Comparison of ENCODE assay signal across 24 mouse cellular contexts in genomic region chr14:117013554-117014117, GRCm38 (mm10).
DNase-seq lines count a peak whose midpoint lies in the region; ATAC-seq and TF ChIP-seq lines count a peak whose summit lies in the region.
"Had no signal": no experiment of that assay in that cellular context is flagged by ENCODE, and none has a peak within 500 bp of the region (broad histone marks: within the 10 kb centered on the region; RNA-seq: fewer than 3 reads in every experiment).

No protein-coding gene starts in this region.

- H3K27ac ChIP-seq in forebrain, embryonic 10.5 days = peak overlapping the region; percentile 63; the same call in 1 of the 2 replicates
- H3K27ac ChIP-seq in forebrain, postnatal 0 days (ENCODE audit: low read depth, low read length) = no peak overlapping the region
- no peak overlapping the region for H3K27ac ChIP-seq in kidney, embryonic 16.5 days (ENCODE audit: low read length)
- peak overlapping the region; percentile 6; the same call in 1 of the 2 replicates for H3K27ac ChIP-seq in forebrain, embryonic 13.5 days
- H3K27ac ChIP-seq in limb, embryonic 10.5 days = peak overlapping the region; percentile 30; the same call in 1 of the 2 replicates
- H3K27ac ChIP-seq: hindbrain, embryonic 10.5 days; limb, embryonic 12.5 days; liver, embryonic 12.5 days; midbrain, embryonic 12.5 days had no signal

- H3K4me3 ChIP-seq in forebrain, embryonic 10.5 days = no peak overlapping the region
- H3K4me3 ChIP-seq in forebrain, postnatal 0 days (ENCODE audit: low read depth, low read length) = no peak overlapping the region
- no peak overlapping the region for H3K4me3 ChIP-seq in kidney, embryonic 16.5 days (ENCODE audit: low read length)
- H3K4me3 ChIP-seq in forebrain, embryonic 13.5 days = no peak overlapping the region
- no peak overlapping the region for H3K4me3 ChIP-seq in limb, embryonic 10.5 days
- H3K4me3 ChIP-seq: erythroblast, embryonic 14.5 days; hindbrain, embryonic 10.5 days; limb, embryonic 12.5 days; liver, embryonic 12.5 days; midbrain, embryonic 12.5 days; myocyte had no signal

- H3K9me3 ChIP-seq in forebrain, embryonic 10.5 days = no peaks in the 10 kb centered on the region
- no peaks in the 10 kb centered on the region for H3K9me3 ChIP-seq in forebrain, postnatal 0 days (ENCODE audit: low read length)
- no peaks in the 10 kb centered on the region for H3K9me3 ChIP-seq in kidney, embryonic 16.5 days (ENCODE audit: low read length)
- H3K9me3 ChIP-seq in forebrain, embryonic 13.5 days (replicated peaks) = no peaks in the 10 kb centered on the region
- no peaks in the 10 kb centered on the region for H3K9me3 ChIP-seq in limb, embryonic 10.5 days (replicated peaks)
- H3K9me3 ChIP-seq: hindbrain, embryonic 10.5 days; limb, embryonic 12.5 days; liver, embryonic 12.5 days; midbrain, embryonic 12.5 days had no signal

- no peak for DNase-seq in forebrain, embryonic 10.5 days (ENCODE audit: extremely low spot score, low spot score)
- DNase-seq in forebrain, postnatal 0 days = no peak
- DNase-seq in kidney, postnatal 14 days = no peak
- DNase-seq in limb, embryonic 10.5 days (ENCODE audit: low spot score) = no peak
- DNase-seq in left cerebral cortex, postnatal 25 days (ENCODE audit: low spot score in 2 of 2) = no peak
- DNase-seq: adrenal gland, postnatal 10 days; cerebellum, adult 11 months; cerebellum, adult 9-10 months; heart, postnatal 14 days; kidney, adult 2 months; liver, postnatal 0 days; lung, postnatal 36 days; retina, postnatal 1 day; right cerebral cortex, postnatal 14 days; thymus, postnatal 4 days had no signal

- intact Hi-C loops in left cerebral cortex, postnatal 25 days (cut with DNase I) = no loop called here

- no peaks in the 10 kb centered on the region; the same call in 1 of the 2 replicates for H3K36me3 ChIP-seq in forebrain, embryonic 10.5 days (replicated peaks)
- no peaks in the 10 kb centered on the region for H3K36me3 ChIP-seq in forebrain, postnatal 0 days (ENCODE audit: insufficient read depth)
- no peaks in the 10 kb centered on the region for H3K36me3 ChIP-seq in kidney, embryonic 16.5 days (ENCODE audit: insufficient read depth, low read length)
- H3K36me3 ChIP-seq in forebrain, embryonic 13.5 days (ENCODE audit: poor library complexity, severe bottlenecking) = no peaks in the 10 kb centered on the region
- H3K36me3 ChIP-seq in limb, embryonic 10.5 days = no peaks in the 10 kb centered on the region
- H3K36me3 ChIP-seq: G1E; hindbrain, embryonic 10.5 days; limb, embryonic 12.5 days; liver, embryonic 12.5 days; midbrain, embryonic 12.5 days had no signal

- peaks cover 73% of the 10 kb centered on the region for H3K4me1 ChIP-seq in forebrain, embryonic 10.5 days
- H3K4me1 ChIP-seq in forebrain, postnatal 0 days (ENCODE audit: insufficient read depth) = no peaks in the 10 kb centered on the region
- no peaks in the 10 kb centered on the region for H3K4me1 ChIP-seq in kidney, embryonic 16.5 days (ENCODE audit: insufficient read depth, low read length)
- H3K4me1 ChIP-seq in forebrain, embryonic 13.5 days = peaks cover 24% of the 10 kb centered on the region
- H3K4me1 ChIP-seq in limb, embryonic 10.5 days = peaks cover 70% of the 10 kb centered on the region
- H3K4me1 ChIP-seq: liver, embryonic 12.5 days had no signal

- H3K4me2 ChIP-seq in forebrain, postnatal 0 days (ENCODE audit: low read depth) = no peak overlapping the region
- no peak overlapping the region for H3K4me2 ChIP-seq in kidney, embryonic 16.5 days (replicated peaks; ENCODE audit: low read depth, low read length)
- H3K4me2 ChIP-seq in forebrain, embryonic 13.5 days = no peak overlapping the region
- H3K4me2 ChIP-seq: limb, embryonic 12.5 days; liver, embryonic 12.5 days; midbrain, embryonic 12.5 days had no signal

- no peak for ATAC-seq in forebrain, postnatal 0 days
- peak; percentile 59; the same call in 1 of the 2 replicates for ATAC-seq in kidney, embryonic 16.5 days (ENCODE audit: low FRiP score, low TSS enrichment)
- no peak for ATAC-seq in forebrain, embryonic 13.5 days
- ATAC-seq: liver, embryonic 12.5 days; liver, postnatal 0 days had no signal

- no peak for TF ChIP-seq CTCF in forebrain, postnatal 0 days (IDR thresholded peaks at IDR 0.05; ENCODE audit: low read depth)

- no peak overlapping the region for H3K9ac ChIP-seq in forebrain, postnatal 0 days
- no peak overlapping the region for H3K9ac ChIP-seq in kidney, embryonic 16.5 days (replicated peaks; ENCODE audit: low read length)
- no peak overlapping the region for H3K9ac ChIP-seq in forebrain, embryonic 13.5 days
- H3K9ac ChIP-seq: limb, embryonic 12.5 days; liver, embryonic 12.5 days; liver, postnatal 0 days; midbrain, embryonic 12.5 days had no signal

- no peaks in the 10 kb centered on the region for H3K27me3 ChIP-seq in forebrain, embryonic 10.5 days (ENCODE audit: poor library complexity, severe bottlenecking)
- H3K27me3 ChIP-seq in forebrain, postnatal 0 days (ENCODE audit: insufficient read depth, low read length) = no peaks in the 10 kb centered on the region
- H3K27me3 ChIP-seq in kidney, embryonic 16.5 days (ENCODE audit: insufficient read depth, low read length) = no peaks in the 10 kb centered on the region
- no peaks in the 10 kb centered on the region for H3K27me3 ChIP-seq in forebrain, embryonic 13.5 days
- no peaks in the 10 kb centered on the region for H3K27me3 ChIP-seq in limb, embryonic 10.5 days (ENCODE audit: low read depth, poor library complexity, severe bottlenecking)
- H3K27me3 ChIP-seq: limb, embryonic 12.5 days; liver, embryonic 12.5 days; midbrain, embryonic 12.5 days had no signal

- 41% methylated on average over 3 of the region's 3 CpGs for WGBS in forebrain, embryonic 10.5 days
- WGBS in forebrain, postnatal 0 days = 38% methylated on average over 3 of the region's 3 CpGs
- 27% methylated on average over 3 of the region's 3 CpGs for WGBS in kidney, embryonic 16.5 days
- 30% methylated on average over 3 of the region's 3 CpGs for WGBS in forebrain, embryonic 13.5 days
- 12% methylated on average over 3 of the region's 3 CpGs for WGBS in limb, embryonic 10.5 days

Comparison
In these comparisons a context has a peak if more than half of its experiments do, and no peak if none do; other contexts are left out.
1. H3K27ac ChIP-seq: peak in forebrain, embryonic 10.5 days (single experiment), forebrain, embryonic 13.5 days (single experiment) and limb, embryonic 10.5 days (single experiment); none in forebrain, postnatal 0 days (single experiment) and kidney, embryonic 16.5 days (single experiment).